Mouse (Mus musculus) MEL (cell line): ENCODE measurements at regions not wholly inside any gene's neighbourhood (a gene's known extent, or its start where the extent isn't known, plus 50 kb on each side); places are given as distances from the start of the nearest gene placed in this dataset.
A peak's percentile ranks its signal among the peaks of the same experiment; 100 is the strongest.

Experiments
- DNase-seq: peaks from one replicate; pipeline ENCODE4 v3.0.0; 2011; ENCODE audit warnings: low read depth, low spot score
- H3K27ac ChIP-seq: 2 replicates; pipeline ENCODE4 v1.5.1; 2012; ENCODE audit warnings: low read depth, mild to moderate bottlenecking, control low read depth, low read length, moderate library complexity; ENCODE audit not compliant: control insufficient read depth
- H3K27me3 ChIP-seq, 2 experiments: fragments of 150-350 bp in 1 of 2; sonication (generic) in 1 of 2; 2 replicates each; pipeline ENCODE4 v1.6.1; 2012; ENCODE audit warnings: low read length in 2 of 2, mild to moderate bottlenecking in 2 of 2, improper control_type of control experiment in 1 of 2, moderate library complexity in 1 of 2; ENCODE audit not compliant: insufficient read depth in 2 of 2, control insufficient read depth in 1 of 2
- H3K36me3 ChIP-seq, 2 experiments: 2 replicates each; pipeline ENCODE4 v1.6.1; 2012 to 2014; ENCODE audit warnings: low read length in 2 of 2, improper control_type of control experiment in 1 of 2, inconsistent platforms in 1 of 2, mild to moderate bottlenecking in 1 of 2; ENCODE audit not compliant: insufficient read depth in 2 of 2, control insufficient read depth in 1 of 2
- H3K4me1 ChIP-seq, 2 experiments: fragments of 150-350 bp in 1 of 2; sonication (generic) in 1 of 2; 2 replicates each; pipeline ENCODE4 v1.6.1; 2012; ENCODE audit warnings: low read length in 2 of 2, improper control_type of control experiment in 1 of 2, mild to moderate bottlenecking in 1 of 2; ENCODE audit not compliant: insufficient read depth in 2 of 2, control insufficient read depth in 1 of 2
- H3K4me3 ChIP-seq, 2 experiments: fragments of 150-350 bp in 1 of 2; sonication (generic) in 1 of 2; 2 replicates each; pipeline ENCODE4 v1.5.1; 2012; ENCODE audit warnings: low read depth in 2 of 2, low read length in 2 of 2, mild to moderate bottlenecking in 2 of 2, moderate library complexity in 2 of 2, control low read depth in 1 of 2, improper control_type of control experiment in 1 of 2; ENCODE audit not compliant: control insufficient read depth in 1 of 2, insufficient read depth in 1 of 2
- H3K79me2 ChIP-seq: 2 replicates; pipeline ENCODE4 v1.6.1; 2012; ENCODE audit warnings: mild to moderate bottlenecking, low read length, moderate library complexity; ENCODE audit not compliant: control insufficient read depth, poor library complexity, insufficient read depth
- H3K9ac ChIP-seq: 2 replicates; pipeline ENCODE4 v1.6.1; 2012; ENCODE audit warnings: low read depth, mild to moderate bottlenecking, control low read depth, low read length, moderate library complexity; ENCODE audit not compliant: control insufficient read depth, poor library complexity, severe bottlenecking
- H3K9me3 ChIP-seq: fragments of 150-350 bp; sonication (generic); replicated peaks from 2 replicates; pipeline ENCODE4 v1.6.1; 2012; ENCODE audit warnings: mild to moderate bottlenecking, low read length, improper control_type of control experiment, moderate library complexity; ENCODE audit not compliant: insufficient read depth
- BHLHE40 ChIP-seq: IDR thresholded peaks from 2 replicates; pipeline ENCODE4 v1.6.1; 2012; ENCODE audit warnings: low read depth, mild to moderate bottlenecking, inconsistent platforms, low read length, improper control_type of control experiment, borderline replicate concordance
- CTCF ChIP-seq, 3 experiments: IDR thresholded peaks in 2 of 3; conservative IDR thresholded peaks in 1 of 3; 2 replicates each; pipeline ENCODE4 v1.5.1; 2011 to 2012; ENCODE audit warnings: low read length in 3 of 3, low read depth in 2 of 3, mild to moderate bottlenecking in 2 of 3, improper control_type of control experiment in 1 of 3, inconsistent platforms in 1 of 3, mixed read lengths in 1 of 3, moderate library complexity in 1 of 3; ENCODE audit not compliant: control insufficient read depth in 1 of 3, insufficient read depth in 1 of 3, poor library complexity in 1 of 3, severe bottlenecking in 1 of 3
- ELF1 ChIP-seq: IDR thresholded peaks from 2 replicates; pipeline ENCODE4 v1.6.1; 2014; ENCODE audit warnings: low read depth, mild to moderate bottlenecking, inconsistent platforms, low read length, improper control_type of control experiment, moderate library complexity
- EP300 ChIP-seq, 2 experiments: IDR thresholded peaks; 2 replicates each; pipeline ENCODE4 v1.6.1; 2011; ENCODE audit warnings: improper control_type of control experiment in 2 of 2, low read length in 2 of 2, low read depth in 1 of 2, mild to moderate bottlenecking in 1 of 2
- GABPA ChIP-seq: IDR thresholded peaks from 2 replicates; pipeline ENCODE4 v1.6.1; 2012; ENCODE audit warnings: low read depth, mild to moderate bottlenecking, inconsistent platforms, low read length, improper control_type of control experiment, moderate library complexity
- GATA1 ChIP-seq: IDR thresholded peaks from 2 replicates; pipeline ENCODE4 v1.6.1; 2011; ENCODE audit warnings: low read depth, low read length, improper control_type of control experiment
- KAT2A ChIP-seq: conservative IDR thresholded peaks from 2 replicates; pipeline ENCODE4 v1.6.1; 2012; ENCODE audit warnings: low read depth, low read length, improper control_type of control experiment, inconsistent platforms
- MAFK ChIP-seq: IDR thresholded peaks from 2 replicates; pipeline ENCODE4 v1.6.1; 2011; ENCODE audit warnings: low read depth, mild to moderate bottlenecking, low read length, improper control_type of control experiment, borderline replicate concordance
- MAZ ChIP-seq: IDR thresholded peaks from 2 replicates; pipeline ENCODE4 v1.6.1; 2012; ENCODE audit warnings: low read depth, mild to moderate bottlenecking, inconsistent platforms, low read length, improper control_type of control experiment
- MEF2A ChIP-seq: IDR thresholded peaks from 2 replicates; pipeline ENCODE4 v1.6.1; 2014; ENCODE audit warnings: low read depth, mild to moderate bottlenecking, inconsistent platforms, low read length, improper control_type of control experiment; ENCODE audit not compliant: poor library complexity, insufficient replicate concordance, severe bottlenecking; ENCODE audit errors: extremely low read depth
- MYB ChIP-seq: IDR thresholded peaks from 2 replicates; pipeline ENCODE4 v1.6.1; 2011; ENCODE audit warnings: mild to moderate bottlenecking, low read depth, low read length, improper control_type of control experiment
- MYC ChIP-seq: IDR thresholded peaks from 2 replicates; pipeline ENCODE4 v1.6.1; 2011; ENCODE audit warnings: low read depth, mild to moderate bottlenecking, low read length, improper control_type of control experiment, moderate library complexity
- NELFE ChIP-seq: IDR thresholded peaks from 2 replicates; pipeline ENCODE4 v1.6.1; 2011; ENCODE audit warnings: low read depth, low read length, improper control_type of control experiment
- POLR2A ChIP-seq, 2 experiments: IDR thresholded peaks; 2 replicates each; pipeline ENCODE4 v1.6.1; 2011 to 2012; ENCODE audit warnings: low read length in 2 of 2, mild to moderate bottlenecking in 2 of 2, control low read depth in 1 of 2, improper control_type of control experiment in 1 of 2, low read depth in 1 of 2, moderate library complexity in 1 of 2; ENCODE audit not compliant: control insufficient read depth in 1 of 2, insufficient read depth in 1 of 2, poor library complexity in 1 of 2
- POLR2AphosphoS5 ChIP-seq: IDR thresholded peaks from 2 replicates; pipeline ENCODE4 v1.6.1; 2012; ENCODE audit warnings: low read depth, borderline replicate concordance, mild to moderate bottlenecking, inconsistent platforms, low read length, moderate library complexity, mixed read lengths
- SIN3A ChIP-seq: IDR thresholded peaks from 2 replicates; pipeline ENCODE4 v1.6.1; 2012; ENCODE audit warnings: low read length, improper control_type of control experiment, inconsistent platforms
- USF2 ChIP-seq, 2 experiments: IDR thresholded peaks; 2 replicates each; pipeline ENCODE4 v1.6.1; 2011 to 2012; ENCODE audit warnings: improper control_type of control experiment in 2 of 2, low read length in 2 of 2, borderline replicate concordance in 1 of 2, inconsistent platforms in 1 of 2, low read depth in 1 of 2, mild to moderate bottlenecking in 1 of 2; ENCODE audit not compliant: insufficient read depth in 1 of 2
- ZC3H11A ChIP-seq: IDR thresholded peaks from 2 replicates; pipeline ENCODE4 v1.6.1; 2012; ENCODE audit warnings: low read depth, mild to moderate bottlenecking, inconsistent platforms, low read length, improper control_type of control experiment
- ZKSCAN1 ChIP-seq: IDR thresholded peaks from 2 replicates; pipeline ENCODE4 v1.6.1; 2012; ENCODE audit warnings: low read depth, mild to moderate bottlenecking, inconsistent platforms, low read length, improper control_type of control experiment, moderate library complexity

DNA sequence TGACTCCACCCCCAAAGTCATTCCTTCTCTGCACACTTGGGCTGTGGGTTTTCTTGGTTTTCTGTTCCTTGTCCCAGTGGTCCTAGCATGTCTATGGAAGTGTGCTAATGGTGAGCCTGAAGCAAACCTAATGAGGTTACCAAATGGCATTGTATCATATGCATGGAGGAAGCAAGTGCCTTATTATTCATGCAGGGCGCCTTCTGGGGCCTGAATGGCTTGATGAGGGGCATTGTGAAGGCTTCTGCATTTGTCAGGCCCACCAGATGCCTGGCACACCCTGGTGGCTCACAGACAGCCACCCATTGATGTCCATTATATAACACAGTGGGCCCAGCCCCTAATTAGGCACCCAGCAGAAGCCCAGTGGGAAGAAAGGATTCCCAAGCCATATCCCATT lies 182.0 kb downstream of the Med10 start:
- no peaks in the 10 kb centered on the region for H3K36me3 ChIP-seq
- no peaks in the 10 kb centered on the region for H3K9me3 ChIP-seq
- no peak overlapping the region for H3K9ac ChIP-seq
- no peak for DNase-seq
- no peak overlapping the region for H3K4me3 ChIP-seq
- H3K79me2 ChIP-seq, result no peaks in the 10 kb centered on the region
- no peak overlapping the region for H3K27ac ChIP-seq
- TF ChIP-seq EP300 (IDR thresholded peaks at IDR 0.05; ENCODE audit: low read depth in 1 of 2, low read length in 2 of 2) (no peak), BHLHE40 (no peak), MAZ (no peak), MEF2A (no peak), GATA1 (no peak), SIN3A (no peak), ELF1 (no peak), NELFE (no peak), MYB (no peak), ZKSCAN1 (no peak), POLR2A (IDR thresholded peaks at IDR 0.05; ENCODE audit: control insufficient read depth in 1 of 2, insufficient read depth in 1 of 2, low read depth in 1 of 2, low read length in 2 of 2, poor library complexity in 1 of 2) (no peak), GABPA (no peak), KAT2A (no peak)
- H3K27me3 ChIP-seq, result no peaks in the 10 kb centered on the region
- 0 out of 4 replicates have a peak, but pooled peaks cover 0 to under 1% of the 10 kb centered on the region in 2 experiments for H3K4me1 ChIP-seq

DNA sequence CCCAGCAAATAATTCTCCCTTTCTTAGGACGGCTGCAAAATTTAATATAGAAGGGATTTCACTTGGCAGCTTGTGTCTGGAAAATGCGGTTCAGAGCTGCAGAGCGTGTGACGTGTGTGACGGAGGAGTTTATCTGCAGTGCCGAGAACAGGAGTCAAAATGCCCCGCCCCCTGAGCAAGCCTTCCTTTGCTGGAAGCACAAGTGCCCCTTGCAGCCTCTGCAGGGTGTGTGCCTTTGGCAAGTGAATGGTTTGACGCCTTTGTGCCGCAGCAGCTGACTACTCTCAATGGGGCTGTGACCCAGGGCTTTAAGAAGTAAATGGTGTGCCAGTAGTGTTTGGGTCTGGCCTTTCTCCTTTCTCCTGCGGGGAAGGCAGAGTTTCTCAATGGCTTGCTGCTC lies 185.0 kb downstream of the Med10 start:
- Histone ChIP-seq H3K4me3 (no peak overlapping the region), H3K79me2 (no peaks in the 10 kb centered on the region), H3K4me1 (no peaks in the 10 kb centered on the region), H3K27ac (no peak overlapping the region), H3K9ac (no peak overlapping the region), H3K36me3 (no peaks in the 10 kb centered on the region)
- DNase-seq, result peak; percentile 9
- TF ChIP-seq POLR2AphosphoS5 (no peak), MYC (no peak), EP300 (IDR thresholded peaks at IDR 0.05; ENCODE audit: low read depth in 1 of 2, low read length in 2 of 2) (no peak)
- TF ChIP-seq, all 39 proteins: peak for 0
- Histone ChIP-seq H3K9me3 (no peaks in the 10 kb centered on the region), H3K27me3 (no peaks in the 10 kb centered on the region)

DNA sequence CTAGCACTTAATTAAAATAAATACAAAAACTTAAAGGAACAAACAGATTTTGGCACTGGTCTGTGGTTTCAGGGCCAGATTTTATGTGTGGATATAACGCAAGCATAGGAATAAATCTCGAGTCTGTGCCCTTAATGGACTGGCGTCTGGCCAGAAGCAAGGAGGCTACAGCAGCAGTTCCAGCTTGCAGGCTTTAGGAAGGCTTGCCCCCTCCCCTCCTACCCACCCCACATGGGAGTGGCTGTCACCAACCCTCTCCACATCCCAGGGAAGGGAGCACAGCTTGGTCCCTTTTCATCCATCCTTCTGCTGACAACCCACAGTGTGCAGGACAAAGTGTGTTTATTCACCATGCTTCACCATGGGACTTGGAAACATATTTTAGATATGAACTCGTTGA lies 186.1 kb downstream of the Med10 start:
- no peak for DNase-seq
- Histone ChIP-seq H3K27me3 (no peaks in the 10 kb centered on the region), H3K9me3 (no peaks in the 10 kb centered on the region), H3K36me3 (no peaks in the 10 kb centered on the region)
- TF ChIP-seq NELFE (no peak), MAFK (no peak), USF2 (IDR thresholded peaks at IDR 0.05; ENCODE audit: borderline replicate concordance in 1 of 2, insufficient read depth in 1 of 2, low read depth in 1 of 2, low read length in 2 of 2) (no peak), ELF1 (no peak), ZC3H11A (no peak), CTCF (IDR thresholded peaks at IDR 0.05 in 2 of 3, conservative IDR thresholded peaks at IDR 0.05 in 1 of 3; ENCODE audit: control insufficient read depth in 1 of 3, insufficient read depth in 1 of 3, low read depth in 2 of 3, low read length in 3 of 3, poor library complexity in 1 of 3, severe bottlenecking in 1 of 3) (no peak)
- TF ChIP-seq, all 39 proteins: peak for 0
- H3K27ac ChIP-seq, result no peak overlapping the region
- H3K9ac ChIP-seq, result no peak overlapping the region
- H3K4me1 ChIP-seq, result no peaks in the 10 kb centered on the region
- H3K79me2 ChIP-seq, result no peaks in the 10 kb centered on the region
- H3K4me3 ChIP-seq, result no peak overlapping the region
